Mouse (Mus musculus) ES-Bruce4 (cell line): ENCODE data around the gene Gm26558. TPM values are rescaled to one million over a fixed set of nuclear protein-coding genes. Genes with fewer than 3 reads are reported as not detected.

Source experiments
- H3K27ac ChIP-seq: 2 replicates; pipeline ENCODE4 v1.5.1; 2012; ENCODE audit warnings: low read length, inconsistent platforms; ENCODE audit not compliant: insufficient read depth
- H3K27me3 ChIP-seq: 2 replicates; pipeline ENCODE4 v1.6.1; 2012; ENCODE audit warnings: mild to moderate bottlenecking, low read length, inconsistent platforms; ENCODE audit not compliant: control insufficient read depth, poor library complexity, insufficient read depth, severe bottlenecking
- H3K36me3 ChIP-seq: 2 replicates; pipeline ENCODE4 v1.6.1; 2012; ENCODE audit warnings: inconsistent platforms, mild to moderate bottlenecking, low read length, moderate library complexity; ENCODE audit not compliant: control insufficient read depth, poor library complexity, insufficient read depth, severe bottlenecking
- H3K4me1 ChIP-seq: one replicate; pipeline ENCODE4 v1.8.1; 2011; ENCODE audit warnings: low read length; ENCODE audit not compliant: control insufficient read depth, insufficient read depth
- H3K4me3 ChIP-seq: 2 replicates; pipeline ENCODE4 v1.5.1; 2011; ENCODE audit warnings: low read depth, mild to moderate bottlenecking, low read length
- H3K9ac ChIP-seq: 2 replicates; pipeline ENCODE4 v1.6.1; 2012; ENCODE audit warnings: low read depth, mild to moderate bottlenecking, inconsistent platforms; ENCODE audit not compliant: poor library complexity, severe bottlenecking
- H3K9me3 ChIP-seq: replicated peaks from 2 replicates; pipeline ENCODE4 v1.6.1; 2012; ENCODE audit warnings: mild to moderate bottlenecking, low read length, inconsistent platforms; ENCODE audit not compliant: control insufficient read depth, poor library complexity, insufficient read depth, severe bottlenecking
- CTCF ChIP-seq: IDR thresholded peaks from one replicate; pipeline ENCODE4 v1.8.1; 2011; ENCODE audit warnings: low read depth, low read length
- EP300 ChIP-seq: IDR thresholded peaks from 2 replicates; pipeline ENCODE4 v1.6.1; 2011; ENCODE audit warnings: low read depth, low read length; ENCODE audit not compliant: insufficient read depth
- POLR2A ChIP-seq: IDR thresholded peaks from one replicate; pipeline ENCODE4 v1.8.1; 2011; ENCODE audit warnings: low read length; ENCODE audit not compliant: insufficient read depth
- polyA plus RNA-seq: library from polyadenylated mRNA; stranded (reverse); fragments of >200 nt; gene quantifications from 2 replicates; pipeline ENCODE4 v1.2.4, GENCODE M21; 2011; ENCODE audit warnings: low read depth; ENCODE audit not compliant: missing spikeins, insufficient read depth, insufficient read length

Gm26558 gene
- polyA plus RNA-seq, 1 experiment = not detected

GRCm38 (mm10) chr2:70700851-70701250, 38.9 kb upstream of the Gm26558 start:
- H3K27ac ChIP-seq = no peak overlapping the region
- TF ChIP-seq EP300 = no peak
- no peak for TF ChIP-seq CTCF
- TF ChIP-seq POLR2A = no peak

GRCm38 (mm10) chr2:70695712-70696111, 33.8 kb upstream of the Gm26558 start:
- H3K9ac ChIP-seq = no peak overlapping the region
- H3K4me3 ChIP-seq = no peak overlapping the region
- peaks cover 1% of the 10 kb centered on the region for H3K4me1 ChIP-seq
- peaks cover 6% of the 10 kb centered on the region; the same call in 1 of the 2 replicates for H3K36me3 ChIP-seq
- TF ChIP-seq EP300 = no peak
- TF ChIP-seq POLR2A = no peak
- no peak for TF ChIP-seq CTCF
- no peak overlapping the region for H3K27ac ChIP-seq
- no peaks in the 10 kb centered on the region for H3K27me3 ChIP-seq
- H3K9me3 ChIP-seq = peaks cover 7% of the 10 kb centered on the region; the same call in 1 of the 2 replicates

More at GRCm38 (mm10) chr2:70700851-70701250, 38.9 kb upstream of the Gm26558 start:
- peaks cover 2% of the 10 kb centered on the region for H3K4me1 ChIP-seq
- H3K9ac ChIP-seq = no peak overlapping the region
- H3K9me3 ChIP-seq = peaks cover 7% of the 10 kb centered on the region; the same call in 1 of the 2 replicates
- H3K4me3 ChIP-seq = no peak overlapping the region
- H3K27me3 ChIP-seq = no peaks in the 10 kb centered on the region
- no peaks in the 10 kb centered on the region for H3K36me3 ChIP-seq

- TF ChIP-seq CTCF (peak; percentile 14), POLR2A (no peak), EP300 (peak; percentile 79; the same call in 1 of the 2 replicates)
- Histone ChIP-seq H3K4me3 (peak overlapping the region; percentile 28), H3K4me1 (peaks cover 1% of the 10 kb centered on the region), H3K27me3 (no peaks in the 10 kb centered on the region), H3K9me3 (no peaks in the 10 kb centered on the region), H3K9ac (peak overlapping the region; percentile 54), H3K36me3 (peaks cover 8% of the 10 kb centered on the region; the same call in 1 of the 2 replicates), H3K27ac (peak overlapping the region; percentile 81)
Observed at GRCm38 (mm10) chr2:70690195-70690594, 28.3 kb upstream of the Gm26558 start.

DNA sequence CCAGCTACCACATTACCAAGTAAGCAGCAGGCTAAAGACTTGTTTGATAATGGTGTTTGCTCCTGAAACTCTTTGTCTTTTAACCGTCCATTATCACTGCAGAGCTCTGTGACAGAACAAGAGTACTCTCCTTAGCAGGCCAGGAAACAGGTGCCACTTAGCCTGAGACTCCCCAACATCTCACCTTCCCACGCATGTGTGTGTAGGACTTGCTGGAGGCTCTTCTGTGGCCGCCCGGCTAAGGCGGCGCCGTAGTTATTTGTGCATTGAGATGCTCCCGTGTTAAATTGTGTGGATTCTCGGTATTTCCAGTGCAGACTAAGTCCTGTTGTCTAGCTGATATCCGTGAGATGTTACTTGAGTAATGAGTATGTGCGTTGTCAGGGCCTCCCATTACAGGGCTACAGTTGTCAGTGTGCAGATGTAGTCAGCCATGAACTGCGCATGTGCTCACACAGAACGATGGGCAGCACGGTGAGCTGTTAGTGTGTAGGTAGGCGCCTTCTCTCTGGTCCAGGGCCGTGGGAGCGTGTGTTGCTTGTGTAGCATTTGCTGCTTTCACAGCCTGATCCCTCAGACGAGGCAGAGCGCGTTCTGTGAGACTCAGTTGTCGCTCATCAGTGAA, 26.7 kb upstream of the Gm26558 start:
- Histone ChIP-seq H3K27me3 (no peaks in the 10 kb centered on the region), H3K27ac (peak overlapping the region; percentile 45; the same call in 1 of the 2 replicates), H3K36me3 (peaks cover 13% of the 10 kb centered on the region; the same call in 1 of the 2 replicates), H3K9ac (no peak overlapping the region), H3K4me1 (peaks cover 1% of the 10 kb centered on the region), H3K4me3 (no peak overlapping the region), H3K9me3 (no peaks in the 10 kb centered on the region)
- no peak for TF ChIP-seq EP300
- no peak for TF ChIP-seq CTCF
- no peak for TF ChIP-seq POLR2A

GRCm38 (mm10) chr2:70682324-70682723, 20.4 kb upstream of the Gm26558 start:
- H3K9me3 ChIP-seq = no peaks in the 10 kb centered on the region
- peaks cover 29% of the 10 kb centered on the region for H3K36me3 ChIP-seq
- TF ChIP-seq CTCF (no peak), EP300 (no peak), POLR2A (no peak)
- no peaks in the 10 kb centered on the region for H3K27me3 ChIP-seq
- H3K4me3 ChIP-seq = no peak overlapping the region
- no peak overlapping the region for H3K9ac ChIP-seq
- H3K27ac ChIP-seq = no peak overlapping the region
- no peaks in the 10 kb centered on the region for H3K4me1 ChIP-seq

DNA sequence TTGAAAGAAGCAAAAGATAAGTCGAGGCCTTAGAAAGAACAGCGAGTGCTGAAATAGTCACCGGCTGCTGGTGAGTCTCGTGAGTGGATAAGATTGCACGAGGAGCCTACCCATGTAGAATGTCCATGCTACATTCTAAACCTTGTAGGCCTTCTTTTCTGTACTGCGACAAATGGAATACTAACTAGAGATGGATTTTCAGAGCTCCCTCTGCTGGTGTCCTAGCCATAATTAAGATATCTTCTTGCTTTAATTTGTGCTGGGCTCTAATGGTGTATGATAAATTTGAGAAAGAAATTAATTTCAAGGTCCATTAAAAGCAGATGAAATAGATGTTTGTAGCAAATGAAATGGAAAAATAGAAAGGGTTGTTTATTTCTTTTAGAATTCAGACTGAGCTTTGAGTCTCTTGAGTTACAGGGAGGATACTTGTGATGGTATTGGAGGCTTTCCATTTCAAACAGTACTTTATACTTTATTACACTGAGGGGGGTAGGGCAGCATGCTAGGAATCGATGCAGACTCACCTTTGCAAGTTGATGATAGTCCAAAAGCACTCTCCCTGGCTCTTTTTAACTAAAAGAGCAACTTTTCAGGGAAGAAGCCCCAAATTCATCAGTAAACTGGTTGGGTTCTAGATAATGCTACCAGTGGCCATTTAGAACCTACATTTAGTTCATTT, 11.7 kb upstream of the Gm26558 start:
- TF ChIP-seq CTCF = no peak
- TF ChIP-seq EP300 = no peak
- no peak for TF ChIP-seq POLR2A
- Histone ChIP-seq H3K4me3 (no peak overlapping the region), H3K9me3 (no peaks in the 10 kb centered on the region)

More for the DNA sequence above, 11.7 kb upstream of the Gm26558 start:
- no peaks in the 10 kb centered on the region for H3K4me1 ChIP-seq
- H3K27me3 ChIP-seq = no peaks in the 10 kb centered on the region
- no peak overlapping the region for H3K9ac ChIP-seq
- no peak overlapping the region for H3K27ac ChIP-seq
- peaks cover 6% of the 10 kb centered on the region; the same call in 1 of the 2 replicates for H3K36me3 ChIP-seq
